Mouse (Mus musculus) liver, adult 2 months (tissue): ENCODE results near the gene Pim2. TPM values are rescaled to one million over a fixed set of nuclear protein-coding genes. Genes with fewer than 3 reads are reported as not detected.
A peak's percentile ranks its signal among the peaks of the same experiment; 100 is the strongest.

Experiments
- DNase-seq: peaks from one replicate; pipeline ENCODE4 v3.0.0-alpha.2; 2011; ENCODE audit warnings: low read depth, low spot score; ENCODE audit errors: extremely low read depth
- H3K27ac ChIP-seq: fragments of 200-500 bp; replicated peaks from 2 replicates; pipeline ENCODE4 v1.5.1; 2012; ENCODE audit warnings: low read depth, mild to moderate bottlenecking, control low read depth, inconsistent platforms, low read length; ENCODE audit not compliant: insufficient read depth
- H3K27me3 ChIP-seq: fragments of 200-500 bp; 2 replicates; pipeline ENCODE4 v1.6.1; 2012; ENCODE audit warnings: mild to moderate bottlenecking, moderate library complexity, low read length, inconsistent platforms; ENCODE audit not compliant: control insufficient read depth, insufficient read depth
- H3K36me3 ChIP-seq: fragments of 200-500 bp; 2 replicates; pipeline ENCODE4 v1.6.1; 2012; ENCODE audit warnings: low read length, inconsistent platforms; ENCODE audit not compliant: control insufficient read depth, insufficient read depth
- H3K4me1 ChIP-seq: fragments of 200-500 bp; 2 replicates; pipeline ENCODE4 v1.6.1; 2011; ENCODE audit warnings: low read length; ENCODE audit not compliant: control insufficient read depth, insufficient read depth
- H3K4me3 ChIP-seq: fragments of 200-500 bp; 2 replicates; pipeline ENCODE4 v1.5.1; 2011; ENCODE audit warnings: low read depth, mild to moderate bottlenecking, control low read depth, low read length, moderate library complexity; ENCODE audit not compliant: insufficient read depth
- H3K79me2 ChIP-seq: fragments of 200-500 bp; 2 replicates; pipeline ENCODE4 v1.6.1; 2012; ENCODE audit warnings: inconsistent platforms, mild to moderate bottlenecking, low read length, moderate library complexity; ENCODE audit not compliant: control insufficient read depth, insufficient read depth
- H3K9ac ChIP-seq: fragments of 200-500 bp; 2 replicates; pipeline ENCODE4 v1.6.1; 2012; ENCODE audit warnings: low read depth, mild to moderate bottlenecking, control low read depth, inconsistent platforms, low read length
- CTCF ChIP-seq: fragments of 200-500 bp; IDR thresholded peaks from 2 replicates; pipeline ENCODE4 v1.5.1; 2011; ENCODE audit warnings: low read depth, low read length, control low read depth
- POLR2A ChIP-seq: fragments of 200-500 bp; IDR thresholded peaks from 2 replicates; pipeline ENCODE4 v1.6.1; 2011; ENCODE audit warnings: low read length, control low read depth; ENCODE audit not compliant: insufficient read depth; ENCODE audit errors: extremely low read depth
- WGBS: fragments of 180-500 bp; shearing (Covaris S2); methylation state at CpG from one replicate; pipeline ENCODE4 v1.1.7; 2018; 5-methylcytosine and 5-hydroxymethylcytosine counted together
- polyA plus RNA-seq: library from polyadenylated mRNA; depleted of rRNA; stranded (reverse); fragments of >200 nt; gene quantifications from 2 replicates; pipeline ENCODE4 v1.2.3, GENCODE M21; 2012
- total RNA-seq: library from RNA; depleted of rRNA; stranded (reverse); fragments of >200 nt; gene quantifications from 2 replicates; pipeline ENCODE4 v1.2.3, GENCODE M21; 2014

Gene Pim2
- total and polyA plus RNA-seq, 2 experiments = 0.74 to 5.4 TPM

GRCm38 (mm10) chrX:7865786-7866185 lies 12.3 kb upstream of the Pim2 start:
- WGBS = 52% methylated on average over 2 of the region's 2 CpGs
- Histone ChIP-seq H3K27ac (no peak overlapping the region), H3K36me3 (peaks cover 6% of the 10 kb centered on the region)

GRCm38 (mm10) chrX:7867141-7867540 lies 10.9 kb upstream of the Pim2 start:
- DNase-seq = no peak
- Histone ChIP-seq H3K27ac (no peak overlapping the region), H3K4me3 (no peak overlapping the region), H3K79me2 (no peaks in the 10 kb centered on the region; the same call in 1 of the 2 replicates), H3K36me3 (peaks cover 9% of the 10 kb centered on the region), H3K9ac (no peak overlapping the region), H3K27me3 (no peaks in the 10 kb centered on the region), H3K4me1 (no peaks in the 10 kb centered on the region)
- WGBS = 100% methylated on average over 1 of the region's 1 CpGs
- TF ChIP-seq POLR2A (no peak), CTCF (no peak)

More at GRCm38 (mm10) chrX:7865786-7866185, 12.3 kb upstream of the Pim2 start:
- DNase-seq = no peak
- no peaks in the 10 kb centered on the region for H3K27me3 ChIP-seq
- TF ChIP-seq POLR2A (no peak), CTCF (no peak)
- H3K4me1 ChIP-seq = no peaks in the 10 kb centered on the region
- H3K4me3 ChIP-seq = no peak overlapping the region
- H3K79me2 ChIP-seq = no peaks in the 10 kb centered on the region; the same call in 1 of the 2 replicates
- H3K9ac ChIP-seq = no peak overlapping the region

DNA sequence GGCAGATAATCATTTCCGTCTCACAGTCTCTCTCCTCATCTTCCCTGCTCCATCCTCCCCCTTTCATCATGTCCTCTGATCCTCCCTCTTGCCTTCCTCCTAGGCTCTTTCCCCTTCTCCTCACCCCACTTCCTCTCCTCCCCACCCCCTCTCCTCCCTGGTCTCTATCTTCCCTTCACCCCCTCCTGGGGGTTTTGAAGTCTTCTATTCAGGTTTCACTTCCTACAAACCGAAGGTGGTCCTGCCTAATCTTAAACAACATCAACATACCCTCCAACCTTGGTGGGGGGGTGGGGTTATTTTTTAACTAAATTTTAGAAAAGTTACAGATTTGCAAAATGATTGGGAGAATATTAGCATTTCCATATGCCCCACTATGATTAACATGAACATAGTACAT lies 9.6 kb upstream of the Pim2 start:
- no peak for DNase-seq
- Histone ChIP-seq H3K27me3 (no peaks in the 10 kb centered on the region), H3K4me1 (no peaks in the 10 kb centered on the region), H3K36me3 (peaks cover 16% of the 10 kb centered on the region), H3K9ac (no peak overlapping the region), H3K27ac (no peak overlapping the region), H3K79me2 (no peaks in the 10 kb centered on the region; the same call in 1 of the 2 replicates), H3K4me3 (no peak overlapping the region)
- 78% methylated on average over 2 of the region's 2 CpGs for WGBS
- TF ChIP-seq CTCF (no peak), POLR2A (no peak)

- TF ChIP-seq POLR2A (no peak), CTCF (no peak)
- Histone ChIP-seq H3K36me3 (peaks cover 16% of the 10 kb centered on the region), H3K9ac (no peak overlapping the region), H3K4me3 (no peak overlapping the region), H3K27me3 (no peaks in the 10 kb centered on the region), H3K4me1 (no peaks in the 10 kb centered on the region), H3K27ac (no peak overlapping the region), H3K79me2 (no peaks in the 10 kb centered on the region)
- no peak for DNase-seq
- WGBS = 77% methylated on average over 3 of the region's 3 CpGs
Measured at GRCm38 (mm10) chrX:7869826-7870225, 8.2 kb upstream of the Pim2 start.

- Histone ChIP-seq H3K4me1 (no peaks in the 10 kb centered on the region), H3K27ac (no peak overlapping the region; the same call in 1 of the 2 replicates), H3K27me3 (no peaks in the 10 kb centered on the region), H3K4me3 (peak overlapping the region; percentile 62; the same call in 1 of the 2 replicates), H3K79me2 (no peaks in the 10 kb centered on the region), H3K9ac (peak overlapping the region; percentile 68), H3K36me3 (no peaks in the 10 kb centered on the region; the same call in 1 of the 2 replicates)
- TF ChIP-seq CTCF (no peak), POLR2A (no peak)
- no peak for DNase-seq
- under 1% methylated on average over 21 of the region's 21 CpGs for WGBS
Measured at GRCm38 (mm10) chrX:7878495-7878894, 433 bp downstream of the Pim2 start.

- DNase-seq = peak; percentile 61
- Histone ChIP-seq H3K9ac (0 out of 2 replicates have a peak overlapping the region, but pooled peaks have one; percentile 28), H3K79me2 (peaks cover 5% of the 10 kb centered on the region; the same call in 1 of the 2 replicates), H3K27ac (no peak overlapping the region), H3K4me1 (no peaks in the 10 kb centered on the region), H3K36me3 (no peaks in the 10 kb centered on the region; the same call in 1 of the 2 replicates), H3K4me3 (no peak overlapping the region), H3K27me3 (no peaks in the 10 kb centered on the region)
- peak; percentile 57 for TF ChIP-seq CTCF
- TF ChIP-seq POLR2A = no peak
- 2% methylated on average over 11 of the region's 11 CpGs for WGBS
Measured at GRCm38 (mm10) chrX:7879819-7880218, 1.8 kb downstream of the Pim2 start.
